Mouse (Mus musculus): Measurements from ENCODE around the gene Gsto2. TPM values are rescaled to one million over a fixed set of nuclear protein-coding genes. Genes with fewer than 3 reads are reported as not detected.
A peak's percentile ranks its signal among the peaks of the same experiment; 100 is the strongest.

Gsto2 gene
- polyA plus RNA-seq, 1 experiment: not detected

DNA sequence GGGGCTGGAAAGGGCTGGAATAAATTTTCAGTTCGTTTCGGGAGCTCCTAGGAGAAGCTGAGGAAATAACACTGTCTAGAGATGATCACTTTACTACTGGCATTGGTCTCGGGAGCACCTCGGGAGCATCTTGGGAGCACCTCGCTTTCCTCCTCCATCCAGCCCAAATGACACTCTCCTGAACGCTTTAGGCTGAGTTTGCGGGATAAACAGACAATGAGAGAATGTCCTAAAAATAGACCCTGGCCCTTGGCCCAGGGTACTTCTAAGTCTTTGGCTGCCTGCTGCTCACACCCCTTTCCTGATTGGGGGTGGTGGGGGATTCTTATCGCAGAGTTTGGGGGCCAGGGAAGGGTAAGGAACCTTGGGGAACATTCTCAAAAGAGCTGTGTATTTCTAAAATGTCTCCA, 54.6 kb downstream of the Gsto2 start:
- H3K36me3 ChIP-seq (ENCODE audit: control insufficient read depth, insufficient read depth, low read length): no peaks in the 10 kb centered on the region
- peak overlapping the region; percentile 61 for H3K27ac ChIP-seq (ENCODE audit: insufficient read depth, low read depth, low read length)
- H3K4me1 ChIP-seq (ENCODE audit: control insufficient read depth, insufficient read depth, insufficient read length, low read length): peaks cover 8% of the 10 kb centered on the region; the same call in 1 of the 2 replicates
- no peaks in the 10 kb centered on the region; the same call in 1 of the 2 replicates for H3K27me3 ChIP-seq (ENCODE audit: control insufficient read depth, insufficient read depth, low read length)
- WGBS: 3% methylated on average over 8 of the region's 8 CpGs
- peak overlapping the region; percentile 23; the same call in 1 of the 2 replicates for H3K4me3 ChIP-seq (ENCODE audit: low read depth, low read length)
- TF ChIP-seq CTCF (IDR thresholded peaks at IDR 0.05; ENCODE audit: extremely low read depth, insufficient read length, insufficient replicate concordance, low read depth, low read length) (no peak), POLR2A (IDR thresholded peaks at IDR 0.05; ENCODE audit: low read depth, low read length) (no peak)

DNA sequence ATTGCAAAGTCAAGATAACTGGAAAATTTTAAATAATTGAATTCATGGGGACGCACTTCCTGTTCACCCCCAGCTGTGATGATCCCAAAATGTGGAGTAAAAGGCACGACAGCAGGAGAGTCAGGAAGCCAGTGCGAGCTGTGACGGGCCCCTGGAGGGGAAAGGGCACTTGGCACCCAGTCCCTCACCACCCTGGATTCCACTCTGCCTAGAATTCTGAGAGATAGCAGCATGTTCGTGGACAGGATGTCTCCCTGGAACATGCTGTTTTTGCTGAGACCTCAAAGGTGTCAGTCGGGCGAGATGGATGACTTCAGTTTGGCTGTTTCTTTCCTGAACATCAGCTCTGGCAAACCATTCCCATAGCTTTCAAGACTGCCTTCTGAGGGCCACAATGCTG, 60.5 kb downstream of the Gsto2 start:
- Histone ChIP-seq H3K4me3 (ENCODE audit: low read depth, low read length) (no peak overlapping the region), H3K27me3 (ENCODE audit: control insufficient read depth, insufficient read depth, low read length) (no peaks in the 10 kb centered on the region), H3K27ac (ENCODE audit: insufficient read depth, low read depth, low read length) (no peak overlapping the region), H3K4me1 (ENCODE audit: control insufficient read depth, insufficient read depth, insufficient read length, low read length) (no peaks in the 10 kb centered on the region), H3K36me3 (ENCODE audit: control insufficient read depth, insufficient read depth, low read length) (no peaks in the 10 kb centered on the region)
- 63% methylated on average over 7 of the region's 7 CpGs for WGBS
- TF ChIP-seq POLR2A (IDR thresholded peaks at IDR 0.05; ENCODE audit: low read depth, low read length) (no peak), CTCF (IDR thresholded peaks at IDR 0.05; ENCODE audit: extremely low read depth, insufficient read length, insufficient replicate concordance, low read depth, low read length) (no peak)

DNA sequence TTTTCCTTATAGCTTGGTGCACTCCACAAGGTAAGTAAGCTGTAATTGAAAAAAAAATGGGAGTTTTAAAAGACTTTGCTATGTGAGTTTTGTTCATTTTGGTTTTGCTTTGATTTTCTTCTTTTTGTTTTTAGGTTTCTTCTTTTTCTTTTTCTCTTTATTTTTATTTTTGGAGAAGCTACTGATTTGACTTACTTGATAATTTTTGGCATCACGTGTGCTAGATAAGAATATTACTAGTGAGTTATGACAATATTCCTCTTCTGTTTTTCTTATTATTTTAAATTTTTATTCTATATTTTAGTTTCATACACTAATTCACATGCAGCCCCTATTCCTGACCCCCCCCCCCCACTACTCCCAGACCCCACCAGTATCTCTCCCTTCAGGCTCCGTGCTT, 61.7 kb downstream of the Gsto2 start:
- Histone ChIP-seq H3K4me3 (ENCODE audit: low read depth, low read length) (no peak overlapping the region), H3K36me3 (ENCODE audit: control insufficient read depth, insufficient read depth, low read length) (no peaks in the 10 kb centered on the region), H3K27ac (ENCODE audit: insufficient read depth, low read depth, low read length) (no peak overlapping the region), H3K4me1 (ENCODE audit: control insufficient read depth, insufficient read depth, insufficient read length, low read length) (no peaks in the 10 kb centered on the region), H3K27me3 (ENCODE audit: control insufficient read depth, insufficient read depth, low read length) (no peaks in the 10 kb centered on the region)
- TF ChIP-seq CTCF (IDR thresholded peaks at IDR 0.05; ENCODE audit: extremely low read depth, insufficient read length, insufficient replicate concordance, low read depth, low read length) (no peak), POLR2A (IDR thresholded peaks at IDR 0.05; ENCODE audit: low read depth, low read length) (no peak)
- WGBS: 78% methylated on average over 2 of the region's 2 CpGs

DNA sequence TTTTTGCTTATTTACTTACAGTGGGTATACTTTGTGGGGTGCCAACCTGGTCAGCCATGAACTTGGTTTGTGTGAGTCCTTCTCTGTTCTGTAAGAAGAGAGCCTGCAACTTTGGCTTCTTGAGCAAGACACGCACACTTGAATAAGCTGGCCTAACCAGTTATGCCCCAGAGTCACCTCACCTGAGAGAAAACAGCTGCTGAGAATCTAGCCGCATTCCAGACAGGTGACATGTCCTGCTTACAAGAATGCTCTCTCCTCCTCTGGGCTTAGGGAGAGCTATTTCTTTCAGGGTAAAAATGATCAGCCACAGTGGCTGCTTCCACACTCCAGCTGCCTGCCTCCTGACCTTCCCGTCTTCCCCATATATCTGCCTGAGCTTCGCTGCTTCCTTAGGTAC, 63.7 kb downstream of the Gsto2 start:
- Histone ChIP-seq H3K27ac (ENCODE audit: insufficient read depth, low read depth, low read length) (no peak overlapping the region), H3K4me1 (ENCODE audit: control insufficient read depth, insufficient read depth, insufficient read length, low read length) (no peaks in the 10 kb centered on the region), H3K4me3 (ENCODE audit: low read depth, low read length) (no peak overlapping the region), H3K36me3 (ENCODE audit: control insufficient read depth, insufficient read depth, low read length) (no peaks in the 10 kb centered on the region), H3K27me3 (ENCODE audit: control insufficient read depth, insufficient read depth, low read length) (no peaks in the 10 kb centered on the region)
- WGBS: 74% methylated on average over 4 of the region's 4 CpGs
- TF ChIP-seq CTCF (IDR thresholded peaks at IDR 0.05; ENCODE audit: extremely low read depth, insufficient read length, insufficient replicate concordance, low read depth, low read length) (no peak), POLR2A (IDR thresholded peaks at IDR 0.05; ENCODE audit: low read depth, low read length) (no peak)

DNA sequence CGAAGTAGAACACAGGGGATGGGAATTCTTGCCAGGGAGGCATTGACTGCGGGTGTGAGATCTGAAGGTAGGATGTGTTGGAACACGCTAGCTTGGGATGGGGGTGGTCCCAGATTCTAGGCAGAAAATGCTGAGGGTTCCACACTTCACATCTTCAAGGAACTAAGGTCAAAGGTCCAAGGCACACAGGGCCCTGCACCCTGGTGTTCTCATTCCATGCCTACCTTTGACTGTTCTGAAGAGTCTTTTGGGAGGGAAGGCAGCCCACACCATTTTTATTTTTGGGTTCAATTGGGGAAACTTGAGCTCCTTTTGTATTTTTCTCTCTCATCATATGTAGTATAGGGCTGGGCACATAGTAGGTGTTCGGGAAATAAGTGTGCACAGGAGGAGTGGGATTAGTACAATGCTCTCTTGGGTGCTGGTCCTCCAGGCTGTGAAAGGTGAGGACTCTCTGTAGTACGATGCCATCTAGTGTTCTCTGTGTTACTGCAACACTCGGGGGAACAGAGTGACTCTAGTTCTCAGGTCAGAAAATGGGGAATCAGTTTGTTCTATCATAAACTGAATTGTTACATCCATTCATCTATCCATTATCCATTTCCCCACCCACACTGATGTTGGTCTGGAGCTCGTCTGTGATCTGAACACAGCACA, 66.8 kb downstream of the Gsto2 start:
- H3K27me3 ChIP-seq (ENCODE audit: control insufficient read depth, insufficient read depth, low read length): no peaks in the 10 kb centered on the region
- H3K36me3 ChIP-seq (ENCODE audit: control insufficient read depth, insufficient read depth, low read length): no peaks in the 10 kb centered on the region
- peaks cover 2% of the 10 kb centered on the region; the same call in 1 of the 2 replicates for H3K4me1 ChIP-seq (ENCODE audit: control insufficient read depth, insufficient read depth, insufficient read length, low read length)
- no peak for TF ChIP-seq POLR2A (IDR thresholded peaks at IDR 0.05; ENCODE audit: low read depth, low read length)
- no peak for TF ChIP-seq CTCF (IDR thresholded peaks at IDR 0.05; ENCODE audit: extremely low read depth, insufficient read length, insufficient replicate concordance, low read depth, low read length)
- 37% methylated on average over 7 of the region's 7 CpGs for WGBS
- no peak overlapping the region for H3K27ac ChIP-seq (ENCODE audit: insufficient read depth, low read depth, low read length)
- H3K4me3 ChIP-seq (ENCODE audit: low read depth, low read length): no peak overlapping the region

DNA sequence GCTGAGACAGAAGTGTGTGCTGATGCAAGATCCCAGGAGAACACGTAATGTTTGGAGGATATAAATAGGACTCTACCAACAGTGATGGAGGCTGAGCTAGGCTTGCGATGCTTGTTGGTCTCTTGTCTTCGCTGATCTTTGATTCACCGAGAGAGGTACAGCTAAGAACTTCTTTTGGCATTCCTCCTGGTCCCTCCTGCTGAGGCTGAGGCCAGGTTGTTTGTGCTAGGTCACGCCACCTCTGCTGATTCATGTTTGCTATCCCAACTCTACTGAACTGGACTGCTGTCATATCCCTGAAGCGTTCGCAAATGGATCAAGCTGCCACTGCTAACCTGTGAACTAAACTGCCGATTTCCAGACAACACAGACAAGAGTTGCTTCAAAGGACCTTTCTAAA, 68.8 kb downstream of the Gsto2 start:
- Histone ChIP-seq H3K4me1 (ENCODE audit: control insufficient read depth, insufficient read depth, insufficient read length, low read length) (peaks cover 5% of the 10 kb centered on the region; the same call in 1 of the 2 replicates), H3K36me3 (ENCODE audit: control insufficient read depth, insufficient read depth, low read length) (no peaks in the 10 kb centered on the region), H3K4me3 (ENCODE audit: low read depth, low read length) (no peak overlapping the region), H3K27me3 (ENCODE audit: control insufficient read depth, insufficient read depth, low read length) (0 out of 2 replicates have a peak, but pooled peaks cover 10% of the 10 kb centered on the region), H3K27ac (ENCODE audit: insufficient read depth, low read depth, low read length) (no peak overlapping the region)
- 94% methylated on average over 8 of the region's 8 CpGs for WGBS
- TF ChIP-seq CTCF (IDR thresholded peaks at IDR 0.05; ENCODE audit: extremely low read depth, insufficient read length, insufficient replicate concordance, low read depth, low read length) (no peak), POLR2A (IDR thresholded peaks at IDR 0.05; ENCODE audit: low read depth, low read length) (no peak)

DNA sequence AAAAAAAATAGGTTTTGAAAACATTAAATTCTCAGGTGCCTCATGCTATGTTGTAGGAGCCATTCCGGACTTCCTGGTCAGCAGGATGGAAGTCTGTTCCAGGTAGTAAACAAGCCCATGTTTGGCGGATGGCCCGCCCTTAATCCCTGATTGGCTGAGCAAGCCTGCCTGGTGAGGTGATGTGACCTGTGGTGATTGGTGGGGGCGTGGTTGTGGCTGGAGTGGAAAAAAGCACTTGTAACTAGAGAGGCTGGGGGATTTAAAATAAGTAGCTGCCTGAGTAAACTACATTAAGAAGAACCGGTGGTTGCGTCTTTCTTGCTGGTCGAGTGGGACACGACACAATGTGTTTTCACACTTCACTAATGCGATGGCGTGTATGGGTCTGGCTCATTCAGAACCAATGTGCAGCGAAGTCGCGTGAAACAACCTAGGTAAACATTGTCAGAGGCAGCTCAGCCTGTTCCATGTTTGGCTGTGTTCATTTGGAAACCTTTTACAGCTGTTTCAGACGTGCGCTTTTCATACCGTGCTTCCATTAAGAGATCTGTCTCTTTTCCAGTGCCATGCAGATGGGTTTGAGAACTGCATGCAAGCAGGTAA, 69.4 kb downstream of the Gsto2 start:
- 53% methylated on average over 16 of the region's 16 CpGs for WGBS
- 0 out of 2 replicates have a peak, but pooled peaks cover 10% of the 10 kb centered on the region for H3K27me3 ChIP-seq (ENCODE audit: control insufficient read depth, insufficient read depth, low read length)
- H3K4me1 ChIP-seq (ENCODE audit: control insufficient read depth, insufficient read depth, insufficient read length, low read length): peaks cover 5% of the 10 kb centered on the region; the same call in 1 of the 2 replicates
- peak overlapping the region; percentile 27; the same call in 1 of the 2 replicates for H3K4me3 ChIP-seq (ENCODE audit: low read depth, low read length)
- no peak overlapping the region for H3K27ac ChIP-seq (ENCODE audit: insufficient read depth, low read depth, low read length)
- TF ChIP-seq POLR2A (IDR thresholded peaks at IDR 0.05; ENCODE audit: low read depth, low read length) (no peak), CTCF (IDR thresholded peaks at IDR 0.05; ENCODE audit: extremely low read depth, insufficient read length, insufficient replicate concordance, low read depth, low read length) (no peak)
- H3K36me3 ChIP-seq (ENCODE audit: control insufficient read depth, insufficient read depth, low read length): no peaks in the 10 kb centered on the region
